Mouse (Mus musculus) liver, embryonic 14 days (tissue): ENCODE measurements around the gene C1galt1c1. TPM values are rescaled to one million over a fixed set of nuclear protein-coding genes. Genes with fewer than 3 reads are reported as not detected.

Experiments
- polyA plus RNA-seq: library from polyadenylated mRNA; depleted of rRNA; stranded (reverse); fragments of >200 nt; gene quantifications from 2 replicates; pipeline ENCODE4 v1.2.3, GENCODE M21; 2012; rRNA removed

Gene C1galt1c1
- 9.0 and 10.8 TPM in 2 replicates for polyA plus RNA-seq

DNA sequence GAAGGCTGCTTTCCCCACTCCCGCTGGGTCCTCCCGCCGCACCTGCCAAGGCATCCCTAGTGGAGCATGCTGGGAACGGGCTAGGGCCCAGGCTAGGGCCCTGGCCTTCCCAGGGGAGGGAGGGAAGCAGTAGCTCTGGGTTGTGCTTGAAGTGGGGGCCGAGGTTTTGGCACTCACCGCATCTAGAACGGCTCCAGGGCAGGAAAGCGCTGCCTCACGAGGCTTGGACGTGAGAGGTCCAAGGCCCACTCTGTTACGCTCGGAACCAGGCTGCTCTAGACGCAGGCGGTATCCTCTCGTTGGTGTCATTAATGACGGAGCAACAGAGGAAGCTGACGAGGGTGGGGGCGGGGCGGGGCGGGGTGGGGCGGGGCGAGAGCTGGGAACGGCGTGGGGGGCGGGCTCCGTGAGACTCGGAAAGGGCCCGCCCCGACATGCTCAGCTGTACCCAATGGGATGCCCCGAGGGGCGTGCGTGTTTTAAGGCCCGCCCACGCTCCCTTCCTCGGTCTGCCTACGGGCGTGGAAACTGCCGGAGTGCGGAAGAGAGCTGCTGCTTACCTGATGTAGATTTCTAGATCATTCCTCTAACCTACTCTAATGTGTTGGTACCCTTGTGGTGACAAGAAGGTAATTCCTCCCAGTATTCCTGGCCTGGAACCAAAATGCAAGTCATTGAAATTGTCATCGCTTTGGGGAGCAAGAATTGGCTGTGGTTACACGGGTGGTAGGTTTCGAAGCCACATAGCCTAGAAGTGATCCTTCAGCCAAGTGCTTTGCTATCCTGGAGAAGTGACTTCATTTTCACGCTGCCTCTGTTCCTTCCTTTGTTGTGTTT is at the start of gene C1galt1c1:
TSS of gene C1galt1c1 (minus strand) at position 287 of the 837 bp plus-strand sequence.

DNA sequence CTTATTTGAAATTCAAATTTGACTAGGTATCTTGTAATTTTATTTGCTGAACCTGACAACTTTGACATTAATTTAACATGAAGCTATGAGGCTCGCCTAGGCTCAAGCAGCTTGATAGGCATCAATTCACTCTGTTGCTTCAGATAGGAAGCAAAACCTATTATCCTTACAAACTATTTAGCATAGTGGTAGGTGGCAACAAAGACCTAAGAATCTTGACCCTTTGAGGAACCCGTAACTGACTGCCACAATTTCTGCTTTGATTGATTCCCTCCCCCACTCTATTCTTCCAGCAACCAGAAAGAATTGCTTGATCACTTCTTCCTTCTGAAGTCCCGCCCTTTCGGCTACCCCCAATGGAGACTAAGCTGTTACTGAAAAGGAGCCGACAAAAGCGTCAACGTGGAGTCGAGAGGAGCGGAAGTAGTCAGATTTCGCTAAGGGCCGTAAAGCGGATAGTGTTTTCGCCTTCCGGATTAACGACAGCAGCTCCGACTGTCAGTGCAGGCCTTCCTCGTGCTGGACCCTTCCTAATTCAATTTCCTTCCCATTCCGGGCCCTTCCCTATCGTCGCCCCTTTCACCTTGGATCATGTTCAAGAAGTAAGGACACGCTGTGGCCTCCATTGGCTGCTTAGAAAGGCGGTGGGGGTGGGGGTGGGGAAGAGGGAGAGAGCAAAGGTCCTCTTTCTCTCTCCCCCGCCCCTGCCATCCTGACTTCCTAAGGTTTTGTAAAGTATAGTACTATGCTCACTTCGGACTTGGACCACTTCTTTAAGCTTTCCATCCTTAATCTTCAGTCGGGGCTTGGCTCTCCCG is 34.5 kb downstream of the C1galt1c1 start, which contains the start of gene Mcts1:
TSS of gene Mcts1 (plus strand) at position 402 of the 818 bp plus-strand sequence.

Other genes with a start within 250 kb of the C1galt1c1 start
- gene Lamp2, start 178.6 kb downstream of the C1galt1c1 start, polyA plus RNA-seq: 30.8 and 36.4 TPM in 2 replicates
- 7.6 and 9.4 TPM in 2 replicates for gene Cul4b, start 58.9 kb downstream of the C1galt1c1 start, polyA plus RNA-seq
- 28.8 and 29.0 TPM in 2 replicates for gene Mcts1, start 34.5 kb downstream of the C1galt1c1 start, polyA plus RNA-seq
- 0.06 and 0.13 TPM in 2 replicates for gene 6030498E09Rik, start 137.6 kb upstream of the C1galt1c1 start, polyA plus RNA-seq